In genomic region chr4:139925275-139926160, GRCm38 (mm10) we compare ENCODE assay signal across 8 mouse cellular contexts. TPM values are rescaled to one million over a fixed set of nuclear protein-coding genes. Genes with fewer than 3 reads are reported as not detected.
DNase-seq lines count a peak whose midpoint lies in the region; ATAC-seq and TF ChIP-seq lines count a peak whose summit lies in the region.

No protein-coding gene starts in this region.

- peak; percentile 42 for TF ChIP-seq CTCF in kidney, postnatal 0 days (IDR thresholded peaks at IDR 0.05; ENCODE audit: low read depth)

- H3K4me1 ChIP-seq in kidney, postnatal 0 days (replicated peaks; ENCODE audit: insufficient read depth, low read length): no peaks in the 10 kb centered on the region
- H3K4me1 ChIP-seq in embryonic facial prominence, embryonic 10.5 days: peaks cover 30% of the 10 kb centered on the region
- H3K4me1 ChIP-seq in neural tube, embryonic 14.5 days (ENCODE audit: control insufficient read depth, insufficient read depth, low read length): peaks cover 8% of the 10 kb centered on the region; the same call in 1 of the 2 replicates

- H3K27me3 ChIP-seq in kidney, postnatal 0 days (ENCODE audit: insufficient read depth, low read length): 0 out of 2 replicates have a peak, but pooled peaks cover 3% of the 10 kb centered on the region
- H3K27me3 ChIP-seq in embryonic facial prominence, embryonic 10.5 days (replicated peaks; ENCODE audit: low read depth, poor library complexity, severe bottlenecking): peaks cover 58% of the 10 kb centered on the region
- H3K27me3 ChIP-seq in neural tube, embryonic 14.5 days (ENCODE audit: control insufficient read depth, insufficient read depth, low read length): no peaks in the 10 kb centered on the region; the same call in 1 of the 2 replicates

- ATAC-seq in kidney, postnatal 0 days (replicated peaks; ENCODE audit: low FRiP score, low read depth): no peak
- peak; percentile 38; the same call in 1 of the 2 replicates for ATAC-seq in neural tube, embryonic 14.5 days (ENCODE audit: low read depth)
- ATAC-seq in granulocyte monocyte progenitor cell, adult 5-6 weeks (replicated peaks; ENCODE audit: poor library complexity, severe bottlenecking): no peak

- peak; percentile 9 for DNase-seq in kidney, postnatal 0 days (ENCODE audit: low spot score)
- no peak for DNase-seq in kidney, adult 8-10 months
- DNase-seq in embryonic facial prominence, embryonic 10.5 days (ENCODE audit: low spot score): peak; percentile 54
- DNase-seq in left cerebral cortex, adult 8-10 months (ENCODE audit: low spot score in 2 of 2): peak; percentile 20 to 30
- no peak for DNase-seq in T-cell, adult 2 months (ENCODE audit: low spot score)
- no peak for DNase-seq in cerebellum, postnatal 36 days

- no peaks in the 10 kb centered on the region for H3K36me3 ChIP-seq in kidney, postnatal 0 days (ENCODE audit: insufficient read depth, low read length)
- H3K36me3 ChIP-seq in embryonic facial prominence, embryonic 10.5 days (replicated peaks): no peaks in the 10 kb centered on the region
- H3K36me3 ChIP-seq in neural tube, embryonic 14.5 days (ENCODE audit: control insufficient read depth, insufficient read depth, low read length): no peaks in the 10 kb centered on the region

- no peak overlapping the region for H3K27ac ChIP-seq in kidney, postnatal 0 days
- H3K27ac ChIP-seq in embryonic facial prominence, embryonic 10.5 days (replicated peaks): peak overlapping the region; percentile 45
- peak overlapping the region; percentile 71 for H3K27ac ChIP-seq in neural tube, embryonic 14.5 days (ENCODE audit: low read depth, low read length)

- H3K4me2 ChIP-seq in kidney, postnatal 0 days (ENCODE audit: low read length): peak overlapping the region; percentile 37
- H3K4me2 ChIP-seq in neural tube, embryonic 14.5 days (ENCODE audit: low read depth, low read length): peak overlapping the region; percentile 51

- H3K9ac ChIP-seq in kidney, postnatal 0 days (ENCODE audit: low read depth, low read length): no peak overlapping the region
- H3K9ac ChIP-seq in neural tube, embryonic 14.5 days (replicated peaks; ENCODE audit: low read depth, low read length): no peak overlapping the region; the same call in 1 of the 2 replicates

- H3K9me3 ChIP-seq in kidney, postnatal 0 days (replicated peaks; ENCODE audit: low read length): no peaks in the 10 kb centered on the region
- H3K9me3 ChIP-seq in embryonic facial prominence, embryonic 10.5 days: peaks cover 5% of the 10 kb centered on the region; the same call in 1 of the 2 replicates
- no peaks in the 10 kb centered on the region for H3K9me3 ChIP-seq in neural tube, embryonic 14.5 days (ENCODE audit: control insufficient read depth, low read length)

- no peak overlapping the region for H3K4me3 ChIP-seq in kidney, postnatal 0 days (replicated peaks; ENCODE audit: low read depth, low read length)
- H3K4me3 ChIP-seq in embryonic facial prominence, embryonic 10.5 days: peak overlapping the region; percentile 52
- peak overlapping the region; percentile 17 for H3K4me3 ChIP-seq in neural tube, embryonic 14.5 days (ENCODE audit: low read depth, low read length)

- WGBS in kidney, postnatal 0 days: 15% methylated on average over 34 of the region's 34 CpGs
- 13% methylated on average over 34 of the region's 34 CpGs for WGBS in embryonic facial prominence, embryonic 10.5 days
- 16% methylated on average over 34 of the region's 34 CpGs for WGBS in neural tube, embryonic 14.5 days

RNA-seq across cellular contexts. Expression of gene Klhdc7a, which starts 42.3 kb away (rescaled TPM):
- 8.9 and 9.3 TPM in 2 replicates for polyA plus RNA-seq in kidney, postnatal 0 days (2015; fragmentation: Nextera tagmentation; extraction: Ambion mirVana)
- polyA plus RNA-seq in embryonic facial prominence, embryonic 10.5 days (2016; fragmentation: Nextera tagmentation; extraction: Ambion mirVana): 0.34 TPM in 2 replicates
- 1 to 10 TPM; 6.7 to 8.8 (median 7.6) TPM for total RNA-seq in left cerebral cortex, adult 8-10 months (2022)
- 0.03 and 0.23 TPM in 2 replicates for polyA plus RNA-seq in neural tube, embryonic 14.5 days (2014; fragmentation: Nextera tagmentation; extraction: Ambion mirVana)
- not detected in 2 replicates for total RNA-seq in granulocyte monocyte progenitor cell, adult 5-6 weeks (2014; fragmentation: Nextera tagmentation)
- total RNA-seq in granulocyte monocyte progenitor cell, adult 5-6 weeks (2017): not detected in 2 replicates

Comparison
In these comparisons a context has a peak if more than half of its experiments do, and no peak if none do; other contexts are left out.
1. DNase-seq: peak in kidney, postnatal 0 days (single experiment), embryonic facial prominence, embryonic 10.5 days (single experiment) and left cerebral cortex, adult 8-10 months (2 of 2); none in kidney, adult 8-10 months (0 of 2), T-cell, adult 2 months (single experiment) and cerebellum, postnatal 36 days (0 of 2).